Mouse (Mus musculus) bone marrow macrophage, adult 2 months (primary cell): Measurements from ENCODE around the gene Zfp385b.

Experiments
- CTCF ChIP-seq: IDR thresholded peaks from 2 replicates; pipeline ENCODE4 v1.5.1; 2012; ENCODE audit warnings: low read depth, mild to moderate bottlenecking, low read length, moderate library complexity
- POLR2A ChIP-seq: IDR thresholded peaks from 2 replicates; pipeline ENCODE4 v1.6.1; 2012; ENCODE audit warnings: mild to moderate bottlenecking, low read depth, low read length, borderline replicate concordance

- TF ChIP-seq CTCF (no peak), POLR2A (no peak)
Observed at GRCm38 (mm10) chr2:77541681-77542080, 277.8 kb downstream of the Zfp385b start.
